Mouse (Mus musculus) limb, embryonic 11.5 days (tissue): ENCODE measurements around the gene Sap30bp. TPM values are rescaled to one million over a fixed set of nuclear protein-coding genes. Genes with fewer than 3 reads are reported as not detected.

Experiments used
- ATAC-seq: fragments of 200-750 bp; cut with Nextera tagmentation; 2 replicates; pipeline ENCODE4 v1.8.0; 2017; ENCODE audit warnings: low read depth; ENCODE audit not compliant: insufficient number of reproducible peaks, low FRiP score, low TSS enrichment
- DNase-seq: peaks from one replicate; pipeline ENCODE4 v3.0.0-alpha.2; 2015; ENCODE audit warnings: low spot score
- H3K27ac ChIP-seq: fragments of 300-500 bp; sonication (generic); replicated peaks from 2 replicates; pipeline ENCODE4 v1.5.1; 2014; ENCODE audit warnings: low read depth, mild to moderate bottlenecking, low read length
- H3K27me3 ChIP-seq: fragments of 300-500 bp; sonication (generic); 2 replicates; pipeline ENCODE4 v1.6.1; 2014; ENCODE audit warnings: mild to moderate bottlenecking, low read length, mixed read lengths; ENCODE audit not compliant: control insufficient read depth, insufficient read depth
- H3K36me3 ChIP-seq: fragments of 300-500 bp; sonication (generic); 2 replicates; pipeline ENCODE4 v1.6.1; 2014; ENCODE audit warnings: mild to moderate bottlenecking, low read length, moderate library complexity, mixed read lengths; ENCODE audit not compliant: control insufficient read depth, insufficient read depth
- H3K4me1 ChIP-seq: fragments of 300-500 bp; sonication (generic); 2 replicates; pipeline ENCODE4 v1.6.1; 2014; ENCODE audit warnings: low read length, mixed read lengths; ENCODE audit not compliant: control insufficient read depth, insufficient read depth
- H3K4me2 ChIP-seq: fragments of 300-500 bp; sonication (generic); 2 replicates; pipeline ENCODE4 v1.6.1; 2014; ENCODE audit warnings: low read depth, mild to moderate bottlenecking, moderate library complexity; ENCODE audit not compliant: severe bottlenecking
- H3K4me3 ChIP-seq: fragments of 300-500 bp; sonication (generic); 2 replicates; pipeline ENCODE4 v1.5.1; 2014; ENCODE audit warnings: low read depth, low read length
- H3K9ac ChIP-seq: fragments of 300-500 bp; sonication (generic); 2 replicates; pipeline ENCODE4 v1.6.1; 2014; ENCODE audit warnings: mild to moderate bottlenecking, low read length
- H3K9me3 ChIP-seq: fragments of 300-500 bp; sonication (generic); 2 replicates; pipeline ENCODE4 v1.6.1; 2016; ENCODE audit warnings: low read length; ENCODE audit not compliant: control insufficient read depth
- WGBS: fragments of 180-500 bp; shearing (Covaris S2); extraction: QIAGEN DNeasy Blood & Tissue Kit; methylation state at CpG from one replicate; pipeline ENCODE4 v1.1.7; 2014; 5-methylcytosine and 5-hydroxymethylcytosine counted together
- polyA plus RNA-seq: library from polyadenylated mRNA; unstranded; fragments of >200 nt; fragmentation: Nextera tagmentation; extraction: Ambion mirVana; gene quantifications from 2 replicates; pipeline ENCODE4 v1.2.1, GENCODE M21; 2014

The Sap30bp gene
- polyA plus RNA-seq, 1 experiment from 2014 or later, result 50.7 TPM

DNA sequence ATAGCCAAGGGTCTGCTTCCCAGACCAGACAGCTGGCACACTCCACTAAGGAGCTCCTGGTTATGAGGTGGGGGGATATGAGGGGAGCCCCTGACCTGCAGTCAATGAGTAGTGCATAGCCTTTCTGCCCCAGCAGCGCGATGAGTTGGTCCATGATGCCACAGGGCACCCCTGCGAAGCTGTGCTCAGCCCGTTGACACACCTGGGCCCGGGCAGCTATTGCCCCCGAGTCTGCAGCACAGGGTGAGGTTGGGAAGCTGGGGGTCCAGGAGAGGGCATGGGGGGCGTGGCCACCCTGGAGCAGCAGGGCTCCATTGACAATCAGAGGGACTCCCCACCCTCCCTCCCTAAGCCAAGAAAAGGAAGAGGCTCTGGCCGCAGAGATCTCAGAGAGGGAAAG lies 77.1 kb downstream of the Sap30bp start:
- peaks cover 3% of the 10 kb centered on the region; the same call in 1 of the 2 replicates for H3K36me3 ChIP-seq
- H3K4me2 ChIP-seq, result no peak overlapping the region
- H3K27me3 ChIP-seq, result no peaks in the 10 kb centered on the region
- DNase-seq (no peak), ATAC-seq (no peak)
- H3K9me3 ChIP-seq, result no peaks in the 10 kb centered on the region
- no peak overlapping the region for H3K27ac ChIP-seq
- 89% methylated on average over 8 of the region's 8 CpGs for WGBS
- no peak overlapping the region for H3K4me3 ChIP-seq
- no peak overlapping the region for H3K9ac ChIP-seq
- peaks cover 15% of the 10 kb centered on the region for H3K4me1 ChIP-seq

DNA sequence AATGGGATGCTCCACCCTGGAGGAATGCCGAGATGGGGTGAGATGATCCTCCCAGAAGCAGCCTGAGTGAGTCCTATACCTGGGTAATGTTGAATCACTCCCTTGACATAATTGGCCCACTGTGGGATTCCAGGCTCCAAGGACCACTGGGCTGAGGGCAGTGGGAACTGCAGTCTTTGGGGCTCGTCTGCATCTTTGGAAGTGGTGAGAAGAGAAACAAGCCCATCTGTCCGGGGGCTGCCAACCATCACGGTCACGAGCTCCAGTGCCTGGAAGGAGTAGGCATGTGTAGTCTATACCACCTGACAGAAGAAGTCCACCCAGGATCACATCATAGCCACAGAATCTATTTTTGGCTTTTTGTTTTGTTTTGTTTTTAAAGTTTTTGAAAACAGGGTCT lies 77.9 kb downstream of the Sap30bp start:
- peaks cover 8% of the 10 kb centered on the region for H3K4me1 ChIP-seq
- no peak overlapping the region for H3K27ac ChIP-seq
- H3K4me3 ChIP-seq, result no peak overlapping the region
- no peak for DNase-seq
- WGBS, result 91% methylated on average over 5 of the region's 5 CpGs
- H3K4me2 ChIP-seq, result no peak overlapping the region
- no peaks in the 10 kb centered on the region for H3K27me3 ChIP-seq
- no peak overlapping the region for H3K9ac ChIP-seq
- H3K36me3 ChIP-seq, result peaks cover 3% of the 10 kb centered on the region; the same call in 1 of the 2 replicates
- ATAC-seq, result no peak
- H3K9me3 ChIP-seq, result no peaks in the 10 kb centered on the region

DNA sequence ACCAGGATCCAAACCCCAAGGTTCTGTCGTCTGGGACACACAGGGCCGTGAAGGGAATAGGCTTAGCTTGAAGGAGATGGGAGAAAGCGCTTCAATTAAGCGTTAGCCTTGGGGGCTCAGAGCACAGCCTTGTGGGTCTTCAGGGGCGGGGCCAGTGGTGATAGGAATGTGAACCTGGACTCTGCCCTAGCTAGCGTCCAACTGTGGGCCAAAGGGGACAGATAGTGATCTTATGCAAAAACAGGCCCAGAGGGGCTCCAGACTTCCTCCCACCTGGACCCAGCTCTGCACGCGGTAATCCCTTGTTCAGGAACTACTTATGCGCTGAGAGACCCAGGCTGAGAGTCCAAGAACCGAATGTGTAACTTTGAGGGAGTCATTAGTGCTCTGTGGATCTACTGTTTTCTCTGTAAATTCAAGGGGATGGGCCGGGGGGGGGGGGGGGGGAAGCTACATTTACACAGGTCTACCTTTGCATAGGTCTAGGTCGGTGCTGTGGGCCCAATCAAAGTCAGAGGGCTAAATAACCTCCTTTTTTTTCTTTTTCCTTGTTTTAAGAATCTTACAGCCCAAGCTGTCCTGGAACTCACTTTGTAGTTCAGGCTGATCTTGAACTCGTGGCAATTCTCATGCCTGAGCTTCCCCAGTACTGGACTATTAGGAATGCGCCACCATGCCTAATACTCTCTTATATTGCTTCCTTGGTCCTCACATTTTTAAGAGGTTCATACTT lies 78.6 kb downstream of the Sap30bp start:
- Histone ChIP-seq H3K4me1 (peaks cover 8% of the 10 kb centered on the region), H3K4me3 (peak overlapping the region; percentile 62), H3K36me3 (peaks cover 3% of the 10 kb centered on the region; the same call in 1 of the 2 replicates), H3K27ac (peak overlapping the region; percentile 90), H3K9ac (peak overlapping the region; percentile 86), H3K27me3 (no peaks in the 10 kb centered on the region), H3K9me3 (no peaks in the 10 kb centered on the region), H3K4me2 (peak overlapping the region; percentile 80)
- peak; percentile 51 for DNase-seq
- no peak for ATAC-seq
- 21% methylated on average over 14 of the region's 14 CpGs for WGBS

DNA sequence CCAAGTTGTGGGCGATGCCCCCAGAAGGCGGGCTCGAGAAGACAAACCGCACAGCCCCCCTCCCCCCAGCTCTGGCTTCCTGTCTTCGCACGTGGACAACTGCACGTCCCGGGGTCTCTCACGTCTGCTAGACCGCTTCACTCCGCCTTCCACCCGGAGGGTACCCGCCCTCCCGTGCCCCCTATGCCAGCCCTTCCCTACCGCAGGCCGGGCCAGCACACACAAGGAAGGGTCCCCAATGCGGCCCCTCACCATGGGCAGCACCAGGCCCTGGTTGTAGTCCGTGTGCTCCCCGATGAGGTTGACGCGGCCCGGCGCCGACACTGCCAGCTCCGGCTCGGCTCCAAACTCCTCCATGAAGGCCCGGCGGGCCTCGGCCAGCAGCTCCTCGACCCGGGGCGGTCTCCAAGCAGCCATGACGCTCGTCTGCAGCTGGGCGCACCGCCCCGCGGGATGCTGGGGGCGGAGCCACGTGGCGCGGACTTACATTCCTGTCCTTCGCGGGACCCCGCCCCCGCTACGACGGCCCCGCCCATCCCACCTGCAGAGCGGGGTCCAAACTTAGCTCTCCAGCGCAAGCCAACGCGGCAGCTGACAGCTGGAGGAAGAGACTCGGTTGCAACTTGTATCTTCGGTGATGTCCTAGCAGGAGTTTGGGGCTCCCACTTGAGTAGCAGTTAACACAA lies 79.3 kb downstream of the Sap30bp start, which contains the start of gene Galk1:
Gene Galk1 (minus strand): TSS at position 458 of the 686 bp plus-strand sequence.
- H3K4me3 ChIP-seq, result peak within 1 kb of the TSS; percentile 62
- H3K9ac ChIP-seq, result peak within 1 kb of the TSS; percentile 86
- peaks cover 8% of the 10 kb centered on the region for H3K4me1 ChIP-seq
- peak within 1 kb of the TSS; percentile 90 for H3K27ac ChIP-seq
- ATAC-seq, result peak; percentile 89
- H3K4me2 ChIP-seq, result peak within 1 kb of the TSS; percentile 80
- peaks cover 3% of the 10 kb centered on the region; the same call in 1 of the 2 replicates for H3K36me3 ChIP-seq
- DNase-seq, result peak; percentile 95
- H3K27me3 ChIP-seq, result no peaks in the 10 kb centered on the region
- no peaks in the 10 kb centered on the region for H3K9me3 ChIP-seq
- under 1% methylated on average over 55 of the region's 55 CpGs for WGBS

DNA sequence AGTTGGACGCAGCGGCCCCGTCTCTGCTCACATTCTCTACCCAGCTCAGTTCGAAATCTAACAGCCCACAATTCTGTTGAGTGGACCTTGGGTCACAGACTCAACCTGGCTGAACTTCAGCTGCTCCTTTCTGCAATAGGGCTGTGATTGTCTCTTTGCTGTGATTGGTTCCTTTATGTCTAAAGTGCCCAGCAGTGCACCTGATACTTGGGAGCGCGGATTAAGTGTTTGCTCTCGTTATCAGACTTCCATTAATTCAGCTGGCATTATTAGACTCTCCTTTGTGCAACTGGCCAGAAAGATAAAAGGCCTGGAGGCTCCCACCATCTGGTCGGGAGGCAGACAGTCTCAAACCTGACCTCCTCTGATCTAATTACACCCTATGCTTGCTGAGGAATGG lies 81.7 kb downstream of the Sap30bp start:
- Histone ChIP-seq H3K9me3 (no peaks in the 10 kb centered on the region), H3K9ac (no peak overlapping the region), H3K4me2 (no peak overlapping the region), H3K4me3 (no peak overlapping the region), H3K4me1 (peaks cover 5% of the 10 kb centered on the region), H3K36me3 (0 out of 2 replicates have a peak, but pooled peaks cover 3% of the 10 kb centered on the region), H3K27me3 (no peaks in the 10 kb centered on the region), H3K27ac (no peak overlapping the region)
- WGBS, result 65% methylated on average over 8 of the region's 8 CpGs
- no peak for ATAC-seq
- DNase-seq, result no peak

Other genes starting within 250 kb of the Sap30bp start
- 52.5 and 58.3 TPM in 2 replicates for gene Grb2, start 224.7 kb upstream of the Sap30bp start, polyA plus RNA-seq
- 15.8 and 17.4 TPM in 2 replicates for gene Tmem94, start 167.8 kb upstream of the Sap30bp start, polyA plus RNA-seq
- 16.2 and 16.5 TPM in 2 replicates for gene Caskin2, start 119.6 kb upstream of the Sap30bp start, polyA plus RNA-seq
- 29.2 and 32.8 TPM in 2 replicates for gene Tsen54, start 118.6 kb upstream of the Sap30bp start, polyA plus RNA-seq
- gene Llgl2, start 109.2 kb upstream of the Sap30bp start, polyA plus RNA-seq, result 6.2 and 8.5 TPM in 2 replicates
- 0.11 TPM in 1 of 2 replicates, not detected in the other for gene Myo15b, start 74.9 kb upstream of the Sap30bp start, polyA plus RNA-seq
- 1.3 and 2.0 TPM in 2 replicates for gene Smim5, start 33.3 kb upstream of the Sap30bp start, polyA plus RNA-seq
- gene Smim6, start 21.3 kb upstream of the Sap30bp start, polyA plus RNA-seq, result 0.31 and 0.52 TPM in 2 replicates
- gene Recql5, start 195 bp downstream of the Sap30bp start, polyA plus RNA-seq, result 21.2 and 21.5 TPM in 2 replicates
- 1.0 and 1.5 TPM in 2 replicates for gene Itgb4, start 41.4 kb downstream of the Sap30bp start, polyA plus RNA-seq
- gene Galk1, start 79.4 kb downstream of the Sap30bp start, polyA plus RNA-seq, result 164 and 168 TPM in 2 replicates
- gene H3f3b, start 94.7 kb downstream of the Sap30bp start, polyA plus RNA-seq, result 2,190 and 2,300 TPM in 2 replicates
- gene Unk, start 97.0 kb downstream of the Sap30bp start, polyA plus RNA-seq, result 34.6 and 37.0 TPM in 2 replicates
- gene Unc13d, start 144.7 kb downstream of the Sap30bp start, polyA plus RNA-seq, result 1.1 and 1.3 TPM in 2 replicates
- 49.3 and 52.1 TPM in 2 replicates for gene Wbp2, start 153.7 kb downstream of the Sap30bp start, polyA plus RNA-seq
- 3.7 and 4.3 TPM in 2 replicates for gene Trim47, start 193.9 kb downstream of the Sap30bp start, polyA plus RNA-seq
- gene Trim65, start 197.8 kb downstream of the Sap30bp start, polyA plus RNA-seq, result 2.2 and 2.5 TPM in 2 replicates
- gene Mrpl38, start 205.6 kb downstream of the Sap30bp start, polyA plus RNA-seq, result 110 and 111 TPM in 2 replicates
- 28.2 and 35.0 TPM in 2 replicates for gene Fbf1, start 234.9 kb downstream of the Sap30bp start, polyA plus RNA-seq